Mouse (Mus musculus) liver, adult 2 months (tissue): ENCODE data around the gene Cenpm.

Source experiments
- CTCF ChIP-seq: fragments of 200-500 bp; IDR thresholded peaks from 2 replicates; pipeline ENCODE4 v1.5.1; 2011; ENCODE audit warnings: low read depth, low read length, control low read depth
- POLR2A ChIP-seq: fragments of 200-500 bp; IDR thresholded peaks from 2 replicates; pipeline ENCODE4 v1.6.1; 2011; ENCODE audit warnings: low read length, control low read depth; ENCODE audit not compliant: insufficient read depth; ENCODE audit errors: extremely low read depth

GRCm38 (mm10) chr15:82203611-82204351 is 40.8 kb downstream of the Cenpm start:
- TF ChIP-seq CTCF: no peak
- TF ChIP-seq POLR2A: no peak
